Mouse (Mus musculus): Measurements from ENCODE around the gene Slc5a5. TPM values are rescaled to one million over a fixed set of nuclear protein-coding genes. Genes with fewer than 3 reads are reported as not detected.

The Slc5a5 gene
- polyA plus RNA-seq, 1 experiment, result 6.7 TPM

GRCm38 (mm10) chr8:70849333-70849990 lies 43.1 kb downstream of the Slc5a5 start:
- WGBS, result 68% methylated on average over 3 of the region's 3 CpGs
- H3K27me3 ChIP-seq (ENCODE audit: control insufficient read depth, insufficient read depth, low read length), result no peaks in the 10 kb centered on the region
- no peak for DNase-seq
- no peak for TF ChIP-seq POLR2A (IDR thresholded peaks at IDR 0.05; ENCODE audit: borderline replicate concordance, insufficient read depth, low read length)
- no peak for TF ChIP-seq CTCF (IDR thresholded peaks at IDR 0.05; ENCODE audit: borderline replicate concordance, insufficient read depth, low read depth, low read length)
- no peak overlapping the region for H3K4me3 ChIP-seq (replicated peaks; ENCODE audit: insufficient read depth, low read depth, low read length)
- H3K27ac ChIP-seq (ENCODE audit: insufficient read depth, low read length), result no peak overlapping the region
- H3K4me1 ChIP-seq (ENCODE audit: control insufficient read depth, insufficient read depth, low read length), result no peaks in the 10 kb centered on the region

GRCm38 (mm10) chr8:70846371-70847154 lies 46.0 kb downstream of the Slc5a5 start:
- H3K27me3 ChIP-seq (ENCODE audit: control insufficient read depth, insufficient read depth, low read length), result no peaks in the 10 kb centered on the region
- no peaks in the 10 kb centered on the region for H3K4me1 ChIP-seq (ENCODE audit: control insufficient read depth, insufficient read depth, low read length)
- no peak overlapping the region for H3K4me3 ChIP-seq (replicated peaks; ENCODE audit: insufficient read depth, low read depth, low read length)
- TF ChIP-seq CTCF (IDR thresholded peaks at IDR 0.05; ENCODE audit: borderline replicate concordance, insufficient read depth, low read depth, low read length) (no peak), POLR2A (IDR thresholded peaks at IDR 0.05; ENCODE audit: borderline replicate concordance, insufficient read depth, low read length) (no peak)
- no peak overlapping the region for H3K27ac ChIP-seq (ENCODE audit: insufficient read depth, low read length)
- 50% methylated on average over 15 of the region's 15 CpGs for WGBS
- no peak for DNase-seq

GRCm38 (mm10) chr8:70845108-70845507 lies 47.4 kb downstream of the Slc5a5 start:
- no peak for DNase-seq
- 45% methylated on average over 5 of the region's 5 CpGs for WGBS
- TF ChIP-seq CTCF (IDR thresholded peaks at IDR 0.05; ENCODE audit: borderline replicate concordance, insufficient read depth, low read depth, low read length) (no peak), POLR2A (IDR thresholded peaks at IDR 0.05; ENCODE audit: borderline replicate concordance, insufficient read depth, low read length) (no peak)
- no peaks in the 10 kb centered on the region for H3K4me1 ChIP-seq (ENCODE audit: control insufficient read depth, insufficient read depth, low read length)
- H3K4me3 ChIP-seq (replicated peaks; ENCODE audit: insufficient read depth, low read depth, low read length), result no peak overlapping the region
- H3K27me3 ChIP-seq (ENCODE audit: control insufficient read depth, insufficient read depth, low read length), result no peaks in the 10 kb centered on the region
- H3K27ac ChIP-seq (ENCODE audit: insufficient read depth, low read length), result no peak overlapping the region

- TF ChIP-seq POLR2A (IDR thresholded peaks at IDR 0.05; ENCODE audit: borderline replicate concordance, insufficient read depth, low read length) (no peak), CTCF (IDR thresholded peaks at IDR 0.05; ENCODE audit: borderline replicate concordance, insufficient read depth, low read depth, low read length) (peak; percentile 88)
- Histone ChIP-seq H3K4me1 (ENCODE audit: control insufficient read depth, insufficient read depth, low read length) (no peaks in the 10 kb centered on the region), H3K27ac (ENCODE audit: insufficient read depth, low read length) (no peak overlapping the region), H3K4me3 (replicated peaks; ENCODE audit: insufficient read depth, low read depth, low read length) (no peak overlapping the region), H3K27me3 (ENCODE audit: control insufficient read depth, insufficient read depth, low read length) (no peaks in the 10 kb centered on the region)
- DNase-seq, result peak; percentile 80 to 87
- 5% methylated on average over 6 of the region's 6 CpGs for WGBS
Measured at GRCm38 (mm10) chr8:70844523-70844922, 48.0 kb downstream of the Slc5a5 start.

GRCm38 (mm10) chr8:70843941-70844340 lies 48.6 kb downstream of the Slc5a5 start:
- no peak for DNase-seq
- TF ChIP-seq CTCF (IDR thresholded peaks at IDR 0.05; ENCODE audit: borderline replicate concordance, insufficient read depth, low read depth, low read length), result no peak
- TF ChIP-seq POLR2A (IDR thresholded peaks at IDR 0.05; ENCODE audit: borderline replicate concordance, insufficient read depth, low read length), result no peak
- Histone ChIP-seq H3K27ac (ENCODE audit: insufficient read depth, low read length) (no peak overlapping the region), H3K4me1 (ENCODE audit: control insufficient read depth, insufficient read depth, low read length) (no peaks in the 10 kb centered on the region), H3K4me3 (replicated peaks; ENCODE audit: insufficient read depth, low read depth, low read length) (no peak overlapping the region), H3K27me3 (ENCODE audit: control insufficient read depth, insufficient read depth, low read length) (no peaks in the 10 kb centered on the region)
- WGBS, result 86% methylated on average over 8 of the region's 8 CpGs

- H3K4me1 ChIP-seq (ENCODE audit: control insufficient read depth, insufficient read depth, low read length), result peaks cover 5% of the 10 kb centered on the region; the same call in 1 of the 2 replicates
- no peaks in the 10 kb centered on the region for H3K27me3 ChIP-seq (ENCODE audit: control insufficient read depth, insufficient read depth, low read length)
- no peak overlapping the region for H3K27ac ChIP-seq (ENCODE audit: insufficient read depth, low read length)
- no peak for TF ChIP-seq CTCF (IDR thresholded peaks at IDR 0.05; ENCODE audit: borderline replicate concordance, insufficient read depth, low read depth, low read length)
- no peak for TF ChIP-seq POLR2A (IDR thresholded peaks at IDR 0.05; ENCODE audit: borderline replicate concordance, insufficient read depth, low read length)
- WGBS, result 81% methylated on average over 5 of the region's 5 CpGs
- no peak for DNase-seq
- H3K4me3 ChIP-seq (replicated peaks; ENCODE audit: insufficient read depth, low read depth, low read length), result no peak overlapping the region
Measured at GRCm38 (mm10) chr8:70843214-70843773, 49.3 kb downstream of the Slc5a5 start.

GRCm38 (mm10) chr8:70842484-70842883 lies 50.1 kb downstream of the Slc5a5 start:
- DNase-seq, result no peak
- TF ChIP-seq POLR2A (IDR thresholded peaks at IDR 0.05; ENCODE audit: borderline replicate concordance, insufficient read depth, low read length) (no peak), CTCF (IDR thresholded peaks at IDR 0.05; ENCODE audit: borderline replicate concordance, insufficient read depth, low read depth, low read length) (no peak)
- WGBS, result 57% methylated on average over 25 of the region's 25 CpGs
- H3K4me3 ChIP-seq (replicated peaks; ENCODE audit: insufficient read depth, low read depth, low read length), result no peak overlapping the region
- H3K27ac ChIP-seq (ENCODE audit: insufficient read depth, low read length), result no peak overlapping the region
- no peaks in the 10 kb centered on the region for H3K27me3 ChIP-seq (ENCODE audit: control insufficient read depth, insufficient read depth, low read length)
- peaks cover 5% of the 10 kb centered on the region; the same call in 1 of the 2 replicates for H3K4me1 ChIP-seq (ENCODE audit: control insufficient read depth, insufficient read depth, low read length)
